Mouse (Mus musculus) limb, embryonic 14.5 days (tissue): ENCODE measurements around the gene 1700018B08Rik. TPM values are rescaled to one million over a fixed set of nuclear protein-coding genes. Genes with fewer than 3 reads are reported as not detected.

Source experiments
- ATAC-seq: fragments of 200-750 bp; cut with Nextera tagmentation; 2 replicates; pipeline ENCODE4 v1.8.0; 2017; ENCODE audit warnings: low read depth, moderate number of reproducible peaks, moderate TSS enrichment; ENCODE audit not compliant: low FRiP score
- DNase-seq: peaks from one replicate; pipeline ENCODE4 v3.0.0-alpha.2; 2015; ENCODE audit warnings: low spot score
- H3K27ac ChIP-seq: fragments of 300-500 bp; sonication (generic); replicated peaks from 2 replicates; pipeline ENCODE4 v1.5.1; 2014; ENCODE audit warnings: low read depth, mild to moderate bottlenecking, low read length, moderate library complexity, mixed read lengths
- H3K27me3 ChIP-seq: fragments of 300-500 bp; sonication (generic); 2 replicates; pipeline ENCODE4 v1.6.1; 2014; ENCODE audit warnings: low read length, mixed read lengths; ENCODE audit not compliant: control insufficient read depth, insufficient read depth
- H3K36me3 ChIP-seq: fragments of 300-500 bp; sonication (generic); 2 replicates; pipeline ENCODE4 v1.6.1; 2014; ENCODE audit warnings: mild to moderate bottlenecking, low read length, moderate library complexity, mixed read lengths; ENCODE audit not compliant: control insufficient read depth, insufficient read depth
- H3K4me1 ChIP-seq: fragments of 300-500 bp; sonication (generic); 2 replicates; pipeline ENCODE4 v1.6.1; 2014; ENCODE audit warnings: antibody characterized with exemption, low read length, mixed read lengths; ENCODE audit not compliant: control insufficient read depth, insufficient read depth
- H3K4me2 ChIP-seq: fragments of 300-500 bp; sonication (generic); replicated peaks from 2 replicates; pipeline ENCODE4 v1.6.1; 2014; ENCODE audit warnings: low read depth, mild to moderate bottlenecking, low read length, moderate library complexity; ENCODE audit not compliant: severe bottlenecking
- H3K4me3 ChIP-seq: fragments of 300-500 bp; sonication (generic); replicated peaks from 2 replicates; pipeline ENCODE4 v1.5.1; 2014; ENCODE audit warnings: low read length
- H3K9ac ChIP-seq: fragments of 300-500 bp; sonication (generic); 2 replicates; pipeline ENCODE4 v1.6.1; 2014; ENCODE audit warnings: mild to moderate bottlenecking, low read depth, low read length, moderate library complexity; ENCODE audit not compliant: severe bottlenecking
- H3K9me3 ChIP-seq: fragments of 300-500 bp; sonication (generic); 2 replicates; pipeline ENCODE4 v1.6.1; 2016; ENCODE audit warnings: low read length; ENCODE audit not compliant: control insufficient read depth
- POLR2A ChIP-seq: fragments of 200-500 bp; IDR thresholded peaks from 2 replicates; pipeline ENCODE4 v1.8.0; 2012; ENCODE audit warnings: inconsistent platforms, mild to moderate bottlenecking, moderate library complexity, borderline replicate concordance; ENCODE audit not compliant: insufficient read depth, insufficient read length; ENCODE audit errors: extremely low read depth
- WGBS: fragments of 180-500 bp; shearing (Covaris S2); extraction: QIAGEN DNeasy Blood & Tissue Kit; methylation state at CpG from one replicate; pipeline ENCODE4 v1.1.7; 2014; 5-methylcytosine and 5-hydroxymethylcytosine counted together
- polyA plus RNA-seq, 2 experiments: library from polyadenylated mRNA; depleted of rRNA in 1 of 2; stranded (reverse) in 1 of 2; unstranded in 1 of 2; fragments of >200 nt; fragmentation: Nextera tagmentation in 1 of 2; extraction: Ambion mirVana in 1 of 2; gene quantifications; 2 replicates each; pipeline versions ENCODE4 v1.2.1 to v1.2.3; 2012 to 2014

The 1700018B08Rik gene
- polyA plus RNA-seq, 2 experiments, result not detected

GRCm38 (mm10) chr8:121552506-121552905 is 8.4 kb upstream of the 1700018B08Rik start:
- 89% methylated on average over 9 of the region's 9 CpGs for WGBS
- Histone ChIP-seq H3K27me3 (no peaks in the 10 kb centered on the region), H3K9ac (no peak overlapping the region), H3K4me1 (no peaks in the 10 kb centered on the region), H3K4me3 (no peak overlapping the region), H3K9me3 (no peaks in the 10 kb centered on the region), H3K4me2 (no peak overlapping the region), H3K27ac (no peak overlapping the region), H3K36me3 (peaks cover 60% of the 10 kb centered on the region)
- DNase-seq (no peak), ATAC-seq (no peak)
- no peak for TF ChIP-seq POLR2A

GRCm38 (mm10) chr8:121551065-121551985 is 7.2 kb upstream of the 1700018B08Rik start:
- no peaks in the 10 kb centered on the region for H3K27me3 ChIP-seq
- no peak overlapping the region for H3K9ac ChIP-seq
- no peak for TF ChIP-seq POLR2A
- ATAC-seq (no peak), DNase-seq (no peak)
- H3K9me3 ChIP-seq, result no peaks in the 10 kb centered on the region
- no peak overlapping the region for H3K4me2 ChIP-seq
- H3K4me1 ChIP-seq, result no peaks in the 10 kb centered on the region
- no peak overlapping the region for H3K27ac ChIP-seq
- WGBS, result 81% methylated on average over 24 of the region's 24 CpGs
- no peak overlapping the region for H3K4me3 ChIP-seq
- H3K36me3 ChIP-seq, result peaks cover 59% of the 10 kb centered on the region

- no peak for DNase-seq
- no peak overlapping the region for H3K9ac ChIP-seq
- H3K4me2 ChIP-seq, result no peak overlapping the region
- WGBS, result 89% methylated on average over 6 of the region's 6 CpGs
- no peaks in the 10 kb centered on the region for H3K9me3 ChIP-seq
- H3K27ac ChIP-seq, result no peak overlapping the region
- H3K27me3 ChIP-seq, result no peaks in the 10 kb centered on the region
- ATAC-seq, result no peak
- H3K36me3 ChIP-seq, result peaks cover 50% of the 10 kb centered on the region
- no peak overlapping the region for H3K4me3 ChIP-seq
- TF ChIP-seq POLR2A, result no peak
- no peaks in the 10 kb centered on the region for H3K4me1 ChIP-seq
Measured at GRCm38 (mm10) chr8:121550056-121550455, 5.9 kb upstream of the 1700018B08Rik start.

- Histone ChIP-seq H3K9ac (no peak overlapping the region), H3K9me3 (no peaks in the 10 kb centered on the region), H3K4me3 (no peak overlapping the region), H3K27me3 (no peaks in the 10 kb centered on the region), H3K4me1 (no peaks in the 10 kb centered on the region), H3K36me3 (peaks cover 21% of the 10 kb centered on the region), H3K4me2 (no peak overlapping the region), H3K27ac (no peak overlapping the region)
- ATAC-seq, result peak; percentile 60; the same call in 1 of the 2 replicates
- no peak for TF ChIP-seq POLR2A
- 6% methylated on average over 7 of the region's 7 CpGs for WGBS
- peak; percentile 77 for DNase-seq
Measured at GRCm38 (mm10) chr8:121547132-121547531, 3.0 kb upstream of the 1700018B08Rik start.

- Histone ChIP-seq H3K27ac (no peak overlapping the region), H3K36me3 (peaks cover 4% of the 10 kb centered on the region; the same call in 1 of the 2 replicates), H3K9me3 (no peaks in the 10 kb centered on the region), H3K9ac (no peak overlapping the region), H3K4me1 (no peaks in the 10 kb centered on the region), H3K4me3 (no peak overlapping the region), H3K4me2 (no peak overlapping the region), H3K27me3 (no peaks in the 10 kb centered on the region)
- no peak for ATAC-seq
- DNase-seq, result no peak
- WGBS, result 69% methylated on average over 11 of the region's 11 CpGs
- no peak for TF ChIP-seq POLR2A
Measured at GRCm38 (mm10) chr8:121544936-121545335, 816 bp upstream of the 1700018B08Rik start.

GRCm38 (mm10) chr8:121542901-121543300 is 1.2 kb downstream of the 1700018B08Rik start:
- ATAC-seq, result no peak
- Histone ChIP-seq H3K9me3 (no peaks in the 10 kb centered on the region), H3K9ac (no peak overlapping the region), H3K4me1 (no peaks in the 10 kb centered on the region), H3K36me3 (no peaks in the 10 kb centered on the region), H3K4me3 (no peak overlapping the region), H3K27ac (no peak overlapping the region), H3K27me3 (no peaks in the 10 kb centered on the region), H3K4me2 (no peak overlapping the region)
- 62% methylated on average over 13 of the region's 13 CpGs for WGBS
- TF ChIP-seq POLR2A, result no peak
- DNase-seq, result no peak
